Mouse (Mus musculus) effector memory CD4-positive, alpha-beta T cell, adult 7 months (primary cell): ENCODE data around the gene Zscan4-ps3. TPM values are rescaled to one million over a fixed set of nuclear protein-coding genes. Genes with fewer than 3 reads are reported as not detected.

Experiments
- polyA plus RNA-seq: library from polyadenylated mRNA; unstranded; fragments of 100-300 nt; shearing (Covaris generic); gene quantifications from one replicate; pipeline ENCODE4 v1.2.1, GENCODE M21; 2017

The Zscan4-ps3 gene
- polyA plus RNA-seq = not detected

DNA sequence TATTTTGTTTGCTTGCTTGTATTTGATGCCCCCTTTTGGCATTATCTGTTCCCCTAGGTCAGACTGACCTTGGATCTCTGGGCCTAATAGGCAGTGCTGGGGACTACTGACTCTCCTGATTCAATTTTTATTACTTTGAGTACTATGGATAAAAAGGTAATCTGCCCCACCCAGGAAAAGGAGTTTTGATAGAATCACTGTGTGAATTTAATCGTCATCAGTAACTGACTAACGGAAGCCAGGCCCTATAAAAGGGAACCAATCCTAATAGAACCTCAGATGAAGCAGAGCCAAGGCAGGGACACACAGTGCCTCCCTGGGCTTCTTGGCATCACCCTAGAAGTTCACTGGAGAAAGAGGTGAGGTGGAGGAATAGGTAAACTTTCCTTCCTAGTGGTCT, at the start of gene Zscan4-ps3:
Gene Zscan4-ps3, plus strand, starts transcription at position 301 of the 400 bp plus-strand sequence.

Other genes starting within 250 kb of the Zscan4-ps3 start
- not detected for gene Zscan4f, start 211.4 kb upstream of the Zscan4-ps3 start, polyA plus RNA-seq
- gene Zscan4-ps2, start 95.0 kb upstream of the Zscan4-ps3 start, polyA plus RNA-seq = not detected
- gene Vmn1r72, start 70.8 kb downstream of the Zscan4-ps3 start, polyA plus RNA-seq = not detected
- 0.06 TPM for gene Vmn1r73, start 121.0 kb downstream of the Zscan4-ps3 start, polyA plus RNA-seq
- gene Vmn1r74, start 224.7 kb downstream of the Zscan4-ps3 start, polyA plus RNA-seq = 0.29 TPM